Comparison of ENCODE assay signal across 27 mouse cellular contexts in the genomic region with DNA sequence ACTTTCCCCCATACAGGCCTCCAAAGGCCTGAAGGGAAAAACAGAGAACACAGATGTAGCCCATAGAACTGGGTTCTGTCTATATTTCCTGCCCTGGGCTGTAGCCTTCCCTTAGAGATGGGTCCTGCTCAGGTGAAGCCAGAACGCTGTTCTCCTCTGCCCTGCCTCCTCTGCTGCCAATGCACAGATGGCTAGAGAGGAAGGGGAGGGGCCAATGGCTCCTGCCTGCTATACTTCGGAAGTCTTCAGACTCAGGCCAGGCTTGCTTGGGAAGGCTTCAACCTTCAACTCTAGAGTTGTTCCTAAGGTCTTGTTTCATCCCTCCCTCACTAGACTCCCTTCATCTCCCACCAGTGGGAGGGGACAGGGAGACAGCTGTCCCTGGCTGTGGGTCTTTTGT. TPM values are rescaled to one million over a fixed set of nuclear protein-coding genes. Genes with fewer than 3 reads are reported as not detected.
DNase-seq lines count a peak whose midpoint lies in the region; ATAC-seq lines count a peak whose summit lies in the region.
"Had no signal": no experiment of that assay in that cellular context is flagged by ENCODE, and none has a peak within 500 bp of the region (broad histone marks: within the 10 kb centered on the region; RNA-seq: fewer than 3 reads in every experiment).

No protein-coding gene starts in this region.

- H3K9ac ChIP-seq in forebrain, embryonic 11.5 days (ENCODE audit: low read length), result no peak overlapping the region
- H3K9ac ChIP-seq: forebrain, postnatal 0 days; heart, embryonic 15.5 days; hindbrain, embryonic 13.5 days; liver, embryonic 15.5 days; lung, embryonic 15.5 days; neural tube, embryonic 12.5 days had no signal

- peaks cover 6% of the 10 kb centered on the region; the same call in 1 of the 2 replicates for H3K4me1 ChIP-seq in forebrain, embryonic 11.5 days (replicated peaks; ENCODE audit: control insufficient read depth, insufficient read depth, low read length)

- no peaks in the 10 kb centered on the region for H3K9me3 ChIP-seq in forebrain, embryonic 11.5 days (ENCODE audit: control insufficient read depth, low read length)
- H3K9me3 ChIP-seq: heart, embryonic 15.5 days; hindbrain, embryonic 13.5 days; limb, embryonic 10.5 days; liver, embryonic 15.5 days; lung, embryonic 15.5 days; megakaryocyte, embryonic 14.5 days; neural tube, embryonic 12.5 days had no signal

- H3K27ac ChIP-seq in forebrain, embryonic 11.5 days (ENCODE audit: low read depth, low read length), result no peak overlapping the region
- H3K27ac ChIP-seq: heart, embryonic 15.5 days; hindbrain, embryonic 13.5 days; kidney, postnatal 0 days; limb, embryonic 10.5 days; liver, embryonic 15.5 days; lung, embryonic 15.5 days; neural tube, embryonic 12.5 days; stomach, postnatal 0 days had no signal

- peak; percentile 38 for DNase-seq in cerebellum, adult 9-11 months
- peak; percentile 41 for DNase-seq in A20 (ENCODE audit: low read depth, low spot score)
- DNase-seq in cerebellum, postnatal 25 days, result peak; percentile 42 to 63
- peak; percentile 57 for DNase-seq in thymus, postnatal 25 days
- DNase-seq in forebrain, embryonic 11.5 days (ENCODE audit: low spot score), result no peak
- DNase-seq in left cerebral cortex, adult 8-10 months (ENCODE audit: low spot score in 2 of 2), result no peak
- DNase-seq: adrenal gland, adult 8-10 months; forebrain, postnatal 0 days; heart, postnatal 36 days; kidney, adult 2 months; liver; lung, postnatal 36 days; midbrain, embryonic 14.5 days; retina, postnatal 1 day; right cerebral cortex, postnatal 25 days had no signal

- ATAC-seq in cerebellum, adult (ENCODE audit: insufficient number of reproducible peaks, low FRiP score, low TSS enrichment), result no peak
- no peak for ATAC-seq in forebrain, embryonic 11.5 days (replicated peaks; ENCODE audit: low FRiP score)
- ATAC-seq: forebrain, postnatal 0 days; inflammation-experienced regulatory T-cells, adult 6 months had no signal

- no peak overlapping the region for H3K4me2 ChIP-seq in forebrain, embryonic 11.5 days (ENCODE audit: low read depth, low read length, severe bottlenecking)
- H3K4me2 ChIP-seq: heart, embryonic 15.5 days; hindbrain, embryonic 13.5 days; liver, embryonic 15.5 days; lung, embryonic 15.5 days; neural tube, embryonic 12.5 days had no signal

- peaks cover 2% of the 10 kb centered on the region for H3K27me3 ChIP-seq in forebrain, embryonic 11.5 days (ENCODE audit: control insufficient read depth, insufficient read depth, low read length)

- no peaks in the 10 kb centered on the region for H3K36me3 ChIP-seq in forebrain, embryonic 11.5 days (ENCODE audit: control insufficient read depth, insufficient read depth, low read length)
- H3K36me3 ChIP-seq: heart, embryonic 15.5 days; hindbrain, embryonic 13.5 days; limb, embryonic 10.5 days; liver, embryonic 15.5 days; lung, embryonic 15.5 days; neural tube, embryonic 12.5 days had no signal

- H3K4me3 ChIP-seq in forebrain, embryonic 11.5 days (ENCODE audit: low read depth, low read length), result no peak overlapping the region
- H3K4me3 ChIP-seq: heart, embryonic 15.5 days; hindbrain, embryonic 13.5 days; limb, embryonic 10.5 days; liver, embryonic 15.5 days; lung, embryonic 15.5 days; megakaryocyte, embryonic 14.5 days; neural tube, embryonic 12.5 days had no signal

- 79% methylated on average over 2 of the region's 2 CpGs for WGBS in forebrain, embryonic 11.5 days

RNA-seq across cellular contexts. Expression of a gene that starts 1.7 kb away (rescaled TPM):
- polyA plus RNA-seq in forebrain, embryonic 11.5 days (2014; fragmentation: Nextera tagmentation; extraction: Ambion mirVana), result 6.6 and 7.3 TPM in 2 replicates
- total RNA-seq in left cerebral cortex, adult 8-10 months (2022), result 100 to 1,000 TPM; 112 to 128 (median 121) TPM
- total RNA-seq: MEL had no signal

Comparison
In these comparisons a context has a peak if more than half of its experiments do, and no peak if none do; other contexts are left out.
1. DNase-seq: peak in cerebellum, adult 9-11 months (single experiment), A20 (single experiment), cerebellum, postnatal 25 days (2 of 2) and thymus, postnatal 25 days (single experiment); none in forebrain, embryonic 11.5 days (single experiment) and left cerebral cortex, adult 8-10 months (0 of 2).